Mouse (Mus musculus) stomach, postnatal 0 days (tissue): ENCODE measurements around the gene S1pr1. TPM values are rescaled to one million over a fixed set of nuclear protein-coding genes. Genes with fewer than 3 reads are reported as not detected.

Experiments used
- ATAC-seq: fragments of 200-750 bp; cut with Nextera tagmentation; 2 replicates; pipeline ENCODE4 v1.8.0; 2017; ENCODE audit not compliant: low FRiP score, low TSS enrichment
- DNase-seq: peaks from one replicate; pipeline ENCODE4 v3.0.0-alpha.2; 2016; ENCODE audit warnings: low spot score
- H3K27ac ChIP-seq: fragments of 300-500 bp; sonication (generic); replicated peaks from 2 replicates; pipeline ENCODE4 v1.5.1; 2014; ENCODE audit warnings: mild to moderate bottlenecking, control low read depth
- H3K27me3 ChIP-seq: fragments of 300-500 bp; sonication (generic); 2 replicates; pipeline ENCODE4 v1.6.1; 2014; ENCODE audit warnings: low read length; ENCODE audit not compliant: control insufficient read depth, insufficient read depth
- H3K36me3 ChIP-seq: fragments of 300-500 bp; sonication (generic); 2 replicates; pipeline ENCODE4 v1.6.1; 2014; ENCODE audit warnings: low read length, mixed read lengths; ENCODE audit not compliant: control insufficient read depth, insufficient read depth
- H3K4me1 ChIP-seq: fragments of 300-500 bp; sonication (generic); replicated peaks from 2 replicates; pipeline ENCODE4 v1.6.1; 2014; ENCODE audit warnings: antibody characterized with exemption; ENCODE audit not compliant: control insufficient read depth, insufficient read depth
- H3K4me2 ChIP-seq: fragments of 300-500 bp; sonication (generic); replicated peaks from 2 replicates; pipeline ENCODE4 v1.6.1; 2014; ENCODE audit warnings: low read depth, mild to moderate bottlenecking, control low read depth, moderate library complexity
- H3K4me3 ChIP-seq: fragments of 300-500 bp; sonication (generic); 2 replicates; pipeline ENCODE4 v1.5.1; 2014; ENCODE audit warnings: low read depth, low read length, control low read depth
- H3K9ac ChIP-seq: fragments of 300-500 bp; sonication (generic); 2 replicates; pipeline ENCODE4 v1.6.1; 2014; ENCODE audit warnings: mild to moderate bottlenecking, low read length, control low read depth, mixed read lengths
- H3K9me3 ChIP-seq: fragments of 300-500 bp; sonication (generic); 2 replicates; pipeline ENCODE4 v1.6.1; 2016; ENCODE audit warnings: low read length; ENCODE audit not compliant: control insufficient read depth
- CTCF ChIP-seq: IDR thresholded peaks from 2 replicates; pipeline ENCODE4 v1.5.1; 2016; ENCODE audit warnings: antibody characterized with exemption, low read depth, mild to moderate bottlenecking, moderate library complexity
- EP300 ChIP-seq: optimal IDR thresholded peaks from 2 replicates; pipeline ENCODE3; 2016; ENCODE audit warnings: antibody characterized with exemption
- WGBS: fragments of 180-500 bp; shearing (Covaris S2); extraction: QIAGEN DNeasy Blood & Tissue Kit; methylation state at CpG from one replicate; pipeline ENCODE4 v1.1.7; 2014; 5-methylcytosine and 5-hydroxymethylcytosine counted together
- polyA plus RNA-seq: library from polyadenylated mRNA; unstranded; fragments of >200 nt; fragmentation: Nextera tagmentation; extraction: Ambion mirVana; gene quantifications from 2 replicates; pipeline ENCODE4 v1.2.1, GENCODE M21; 2015

Gene S1pr1
- polyA plus RNA-seq, 1 experiment from 2014 or later, result 6.7 TPM

- Histone ChIP-seq H3K36me3 (no peaks in the 10 kb centered on the region), H3K4me3 (no peak overlapping the region), H3K9me3 (no peaks in the 10 kb centered on the region), H3K9ac (no peak overlapping the region), H3K27me3 (no peaks in the 10 kb centered on the region), H3K27ac (no peak overlapping the region), H3K4me2 (no peak overlapping the region), H3K4me1 (no peaks in the 10 kb centered on the region)
- TF ChIP-seq EP300, result no peak
- TF ChIP-seq CTCF, result no peak
- no peak for ATAC-seq
- WGBS, result 80% methylated on average over 1 of the region's 1 CpGs
- DNase-seq, result no peak
Measured at GRCm38 (mm10) chr3:115689920-115690319, 25.0 kb downstream of the S1pr1 start.

GRCm38 (mm10) chr3:115689352-115689751 lies 25.5 kb downstream of the S1pr1 start:
- H3K27me3 ChIP-seq, result no peaks in the 10 kb centered on the region
- H3K27ac ChIP-seq, result no peak overlapping the region
- no peak overlapping the region for H3K4me3 ChIP-seq
- ATAC-seq (no peak), DNase-seq (no peak)
- no peaks in the 10 kb centered on the region for H3K4me1 ChIP-seq
- TF ChIP-seq CTCF (no peak), EP300 (no peak)
- H3K4me2 ChIP-seq, result no peak overlapping the region
- H3K9me3 ChIP-seq, result no peaks in the 10 kb centered on the region
- WGBS, result 43% methylated on average over 8 of the region's 8 CpGs
- H3K9ac ChIP-seq, result 0 out of 2 replicates have a peak overlapping the region, but pooled peaks have one; percentile 1
- H3K36me3 ChIP-seq, result no peaks in the 10 kb centered on the region

GRCm38 (mm10) chr3:115687821-115688220 lies 27.1 kb downstream of the S1pr1 start:
- no peaks in the 10 kb centered on the region for H3K27me3 ChIP-seq

GRCm38 (mm10) chr3:115682328-115683088 lies 32.4 kb downstream of the S1pr1 start:
- H3K9ac ChIP-seq, result no peak overlapping the region
- WGBS, result 67% methylated on average over 14 of the region's 14 CpGs
- no peaks in the 10 kb centered on the region for H3K27me3 ChIP-seq
- H3K4me3 ChIP-seq, result no peak overlapping the region
- 0 out of 2 replicates have a peak overlapping the region, but pooled peaks have one; percentile 13 for H3K27ac ChIP-seq
- no peaks in the 10 kb centered on the region for H3K9me3 ChIP-seq
- no peak overlapping the region for H3K4me2 ChIP-seq
- H3K36me3 ChIP-seq, result no peaks in the 10 kb centered on the region
- TF ChIP-seq CTCF, result no peak
- no peak for TF ChIP-seq EP300
- no peaks in the 10 kb centered on the region for H3K4me1 ChIP-seq
- ATAC-seq (no peak), DNase-seq (no peak)

More at GRCm38 (mm10) chr3:115687821-115688220, 27.1 kb downstream of the S1pr1 start:
- WGBS, result 71% methylated on average over 2 of the region's 2 CpGs
- TF ChIP-seq CTCF (no peak), EP300 (no peak)
- ATAC-seq (no peak), DNase-seq (no peak)
- H3K4me2 ChIP-seq, result no peak overlapping the region
- H3K27ac ChIP-seq, result no peak overlapping the region
- no peak overlapping the region for H3K9ac ChIP-seq
- H3K36me3 ChIP-seq, result no peaks in the 10 kb centered on the region
- H3K9me3 ChIP-seq, result no peaks in the 10 kb centered on the region
- H3K4me3 ChIP-seq, result no peak overlapping the region
- H3K4me1 ChIP-seq, result no peaks in the 10 kb centered on the region

- 91% methylated on average over 1 of the region's 1 CpGs for WGBS
- H3K36me3 ChIP-seq, result no peaks in the 10 kb centered on the region
- DNase-seq (no peak), ATAC-seq (no peak)
- TF ChIP-seq CTCF (no peak), EP300 (no peak)
- H3K27me3 ChIP-seq, result no peaks in the 10 kb centered on the region
- no peak overlapping the region for H3K4me2 ChIP-seq
- H3K4me3 ChIP-seq, result no peak overlapping the region
- H3K9me3 ChIP-seq, result no peaks in the 10 kb centered on the region
- no peak overlapping the region for H3K9ac ChIP-seq
- no peaks in the 10 kb centered on the region for H3K4me1 ChIP-seq
- no peak overlapping the region for H3K27ac ChIP-seq
Measured at GRCm38 (mm10) chr3:115681184-115681583, 33.7 kb downstream of the S1pr1 start.

GRCm38 (mm10) chr3:115679022-115679421 lies 35.9 kb downstream of the S1pr1 start:
- H3K4me2 ChIP-seq, result no peak overlapping the region
- H3K9ac ChIP-seq, result no peak overlapping the region
- H3K27ac ChIP-seq, result no peak overlapping the region
- ATAC-seq (no peak), DNase-seq (no peak)
- no peaks in the 10 kb centered on the region for H3K36me3 ChIP-seq
- no peaks in the 10 kb centered on the region for H3K4me1 ChIP-seq
- TF ChIP-seq EP300 (no peak), CTCF (no peak)
- no peaks in the 10 kb centered on the region for H3K9me3 ChIP-seq
- H3K4me3 ChIP-seq, result no peak overlapping the region
- H3K27me3 ChIP-seq, result no peaks in the 10 kb centered on the region
- WGBS, result 79% methylated on average over 7 of the region's 7 CpGs
